Mouse (Mus musculus) layer of hippocampus, postnatal 36 days (tissue): ENCODE measurements around the gene Tenm4. TPM values are rescaled to one million over a fixed set of nuclear protein-coding genes. Genes with fewer than 3 reads are reported as not detected.

ENCODE experiments used
- DNase-seq, 2 experiments: peaks; one replicate each; pipeline ENCODE4 v3.0.0; 2022
- total RNA-seq, 2 experiments: library from RNA; stranded (reverse); gene quantifications; 2 replicates each; pipeline ENCODE4 v1.2.3; 2021

Tenm4 gene
- total RNA-seq, 2 experiments from 2014 or later, result 116 to 124 TPM

GRCm38 (mm10) chr7:96414290-96415055 is 243.4 kb downstream of the Tenm4 start:
- DNase-seq, result no peak

- peak; percentile 58 to 66 for DNase-seq
These were observed 246.4 kb downstream of the Tenm4 start for GRCm38 (mm10) chr7:96417251-96418004.

GRCm38 (mm10) chr7:96418146-96418545 is 247.1 kb downstream of the Tenm4 start:
- no peak for DNase-seq

- no peak for DNase-seq
These were observed 249.0 kb downstream of the Tenm4 start for GRCm38 (mm10) chr7:96420045-96420444.

GRCm38 (mm10) chr7:96420926-96421605 is 250.0 kb downstream of the Tenm4 start:
- DNase-seq, result no peak

- no peak for DNase-seq
These were observed 255.9 kb downstream of the Tenm4 start for GRCm38 (mm10) chr7:96426954-96427353.

- no peak for DNase-seq
These were observed 262.3 kb downstream of the Tenm4 start for GRCm38 (mm10) chr7:96433307-96433706.

GRCm38 (mm10) chr7:96438392-96438791 is 267.3 kb downstream of the Tenm4 start:
- no peak for DNase-seq

- no peak for DNase-seq
These were observed 269.2 kb downstream of the Tenm4 start for GRCm38 (mm10) chr7:96440161-96440707.

- DNase-seq, result peak in 1 of 2 experiments; percentile 13
These were observed 274.7 kb downstream of the Tenm4 start for GRCm38 (mm10) chr7:96445771-96446170.

- DNase-seq, result no peak
These were observed 276.9 kb downstream of the Tenm4 start for GRCm38 (mm10) chr7:96447806-96448397.

- DNase-seq, result no peak
These were observed 284.9 kb downstream of the Tenm4 start for GRCm38 (mm10) chr7:96455957-96456356.

- DNase-seq, result no peak
These were observed 285.6 kb downstream of the Tenm4 start for GRCm38 (mm10) chr7:96456618-96457017.

- DNase-seq, result no peak
These were observed 286.8 kb downstream of the Tenm4 start for GRCm38 (mm10) chr7:96457891-96458290.

- no peak for DNase-seq
These were observed 287.9 kb downstream of the Tenm4 start for GRCm38 (mm10) chr7:96458992-96459391.

GRCm38 (mm10) chr7:96466761-96467160 is 295.7 kb downstream of the Tenm4 start:
- DNase-seq, result no peak

- DNase-seq, result peak in 1 of 2 experiments; percentile 38
These were observed 299.8 kb downstream of the Tenm4 start for GRCm38 (mm10) chr7:96470821-96471220.

- peak; percentile 80 to 83 for DNase-seq
These were observed 303.6 kb downstream of the Tenm4 start for GRCm38 (mm10) chr7:96474560-96475089.

- DNase-seq, result no peak
These were observed 306.1 kb downstream of the Tenm4 start for GRCm38 (mm10) chr7:96476987-96477613.

GRCm38 (mm10) chr7:96479139-96479538 is 308.1 kb downstream of the Tenm4 start:
- DNase-seq, result no peak

GRCm38 (mm10) chr7:96480351-96480983 is 309.4 kb downstream of the Tenm4 start:
- no peak for DNase-seq
